Mouse (Mus musculus) liver, adult 10 weeks (tissue): ENCODE data around the gene Gtf3c5. TPM values are rescaled to one million over a fixed set of nuclear protein-coding genes. Genes with fewer than 3 reads are reported as not detected.

Experiments used
- polyA plus RNA-seq: library from polyadenylated mRNA; stranded (reverse); fragments of 350-450 nt; fragmentation: Illumina TruSeq; extraction: RNeasy Lipid Tissue Mini Kit (QIAGEN cat#74804); gene quantifications from one replicate; pipeline ENCODE4 v1.2.3, GENCODE M21; 2014; ENCODE audit warnings: low read depth, low replicate concordance

Gene Gtf3c5
- 1.2 TPM for polyA plus RNA-seq

DNA sequence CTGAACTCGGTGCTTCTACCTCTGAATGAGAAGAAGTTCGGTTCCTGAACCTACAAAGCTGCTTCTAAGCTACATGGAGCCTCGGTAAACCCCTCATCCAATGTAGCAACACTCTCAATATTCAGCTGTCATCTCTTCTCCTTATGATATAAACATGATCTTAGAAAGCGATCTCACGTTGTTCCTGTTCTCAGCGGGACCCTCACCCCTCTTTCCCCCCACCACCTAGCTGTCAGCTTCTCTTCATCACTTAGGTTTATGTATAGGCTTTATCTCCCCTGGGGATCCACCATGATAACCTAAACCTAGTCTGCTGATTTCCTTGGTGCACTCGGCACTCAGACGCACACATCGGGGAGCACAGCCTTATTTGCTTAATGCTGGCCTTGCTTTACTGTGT lies at the start of gene Gtf3c5:
Gtf3c5 (minus strand) TSS at position 101 of the 400 bp plus-strand sequence.

DNA sequence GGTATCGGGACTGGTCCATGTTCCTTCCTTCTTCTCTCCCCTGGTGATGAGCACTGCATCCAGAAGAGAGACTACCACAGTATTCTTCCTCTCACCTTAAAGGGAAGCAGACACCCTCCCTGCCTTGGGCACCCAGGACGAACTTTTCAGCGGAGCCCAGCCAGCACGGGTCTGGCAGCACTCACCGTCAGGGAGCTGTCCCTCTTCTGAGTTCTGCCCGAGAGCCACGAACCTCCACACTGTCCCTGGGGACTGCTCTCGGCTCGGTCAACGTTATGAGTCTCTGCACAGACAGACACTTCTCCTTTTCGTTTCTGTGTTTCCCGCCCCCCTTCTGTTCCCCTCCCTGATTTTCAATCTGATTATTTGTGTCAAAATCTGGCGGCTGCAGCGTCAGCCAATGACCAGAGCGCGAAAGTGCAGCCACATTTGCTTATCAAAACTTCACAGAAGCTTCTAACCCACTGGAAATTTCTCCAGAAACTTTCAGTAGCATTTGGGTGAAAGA lies 38.2 kb upstream of the Gtf3c5 start, which contains the start of gene Gfi1b:
Gfi1b (minus strand) TSS at position 319 of the 508 bp plus-strand sequence.

GRCm38 (mm10) chr2:28563303-28563702 lies 20.2 kb downstream of the Gtf3c5 start, which contains the start of gene Cel:
Gene Cel, minus strand, starts transcription at chr2:28563403.

Other genes starting within 250 kb of the Gtf3c5 start
- gene Ppp1r26, start 137.0 kb downstream of the Gtf3c5 start, polyA plus RNA-seq, result not detected
- gene 1700007K13Rik, start 117.4 kb downstream of the Gtf3c5 start, polyA plus RNA-seq, result not detected
- 51.8 TPM for gene Mrps2, start 115.7 kb downstream of the Gtf3c5 start, polyA plus RNA-seq
- gene Gbgt1, start 86.9 kb downstream of the Gtf3c5 start, polyA plus RNA-seq, result not detected
- not detected for gene Gm10134, start 77.7 kb downstream of the Gtf3c5 start, polyA plus RNA-seq
- 0.61 TPM for gene Ralgds, start 70.6 kb downstream of the Gtf3c5 start, polyA plus RNA-seq
- gene Cel, start 20.3 kb downstream of the Gtf3c5 start, polyA plus RNA-seq, result not detected
- not detected for gene Gfi1b, start 38.2 kb upstream of the Gtf3c5 start, polyA plus RNA-seq
- 6.1 TPM for gene Tsc1, start 57.5 kb upstream of the Gtf3c5 start, polyA plus RNA-seq
- gene Spaca9, start 116.0 kb upstream of the Gtf3c5 start, polyA plus RNA-seq, result not detected
- not detected for gene Ak8, start 116.4 kb upstream of the Gtf3c5 start, polyA plus RNA-seq